Mouse (Mus musculus): ENCODE results near the gene Memo1. TPM values are rescaled to one million over a fixed set of nuclear protein-coding genes. Genes with fewer than 3 reads are reported as not detected.
A peak's percentile ranks its signal among the peaks of the same experiment; 100 is the strongest.

The Memo1 gene
- total RNA-seq (2012; rRNA removed) (68.8 and 75.3 TPM in 2 replicates), polyA plus RNA-seq (2012; ENCODE audit: insufficient read depth in 1 of 2, insufficient read length in 2 of 2, low read depth in 1 of 2, low replicate concordance in 2 of 2, missing spikeins in 1 of 2) (10 to 100 TPM in 1 of 2 experiments, not detected in 1; 63.1 TPM)

DNA sequence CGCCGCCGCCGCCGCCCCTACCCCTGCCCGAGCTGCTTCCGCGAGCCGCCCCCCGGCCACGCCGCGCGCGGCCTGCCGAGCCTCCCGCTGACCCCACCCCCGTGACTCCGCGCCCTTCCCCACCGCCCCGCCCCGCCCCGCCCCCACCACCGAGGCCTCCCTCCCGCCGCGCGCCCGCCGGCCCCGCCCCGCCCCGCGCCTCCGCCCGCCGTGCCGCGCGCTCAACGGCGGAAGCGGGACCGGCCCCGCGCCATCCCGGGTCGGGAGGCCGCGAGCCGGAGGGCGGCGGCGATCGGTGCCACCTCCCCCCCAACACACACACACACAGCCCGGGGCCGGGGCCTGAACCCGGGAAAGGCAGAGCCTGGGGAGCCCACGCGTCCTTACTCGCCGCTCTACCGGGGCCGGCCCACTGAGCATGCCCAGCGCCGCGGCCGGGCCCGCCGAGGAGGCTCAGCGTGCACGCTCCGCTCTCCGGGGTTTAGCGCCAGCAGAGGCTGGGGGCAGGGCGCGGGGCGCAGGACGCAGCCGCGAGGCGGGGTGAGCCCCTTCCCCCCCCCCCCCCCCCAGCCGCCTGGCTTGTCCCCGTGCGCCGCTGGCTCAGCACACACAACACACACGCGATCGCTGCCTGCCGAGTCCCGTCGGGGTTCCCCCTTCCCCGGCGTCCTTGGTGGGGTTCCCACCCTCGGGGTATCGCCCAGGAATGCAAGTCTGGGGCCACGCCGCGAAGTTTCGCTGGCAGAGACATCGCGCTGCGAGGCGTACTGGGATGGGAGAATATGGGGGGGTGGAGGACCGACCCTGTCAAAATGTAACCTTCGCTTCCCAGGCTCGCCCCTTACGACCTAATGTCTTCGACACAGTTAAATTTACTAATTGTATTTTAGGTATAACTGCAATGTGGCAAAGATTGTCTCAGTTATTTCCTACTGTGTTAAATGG is at the start of gene Memo1:
TSS of gene Memo1 (minus strand) at position 496 of the 945 bp plus-strand sequence.
- H3K9me3 ChIP-seq (replicated peaks; ENCODE audit: insufficient read depth, low read length) = no peaks in the 10 kb centered on the region
- no peaks in the 10 kb centered on the region for H3K27me3 ChIP-seq (ENCODE audit: control insufficient read depth in 1 of 2, insufficient read depth in 2 of 2, low read length in 2 of 2)
- peak within 1 kb of the TSS; percentile 99 for H3K4me3 ChIP-seq (ENCODE audit: control insufficient read depth in 1 of 2, insufficient read depth in 1 of 2, low read depth in 2 of 2, low read length in 2 of 2)
- TF ChIP-seq TAL1 (IDR thresholded peaks at IDR 0.05; ENCODE audit: low read length) (no peak), MXI1 (IDR thresholded peaks at IDR 0.05; ENCODE audit: low read depth, low read length) (peak; percentile 64), MAX (IDR thresholded peaks at IDR 0.05; ENCODE audit: low read length) (0 out of 2 replicates have a peak, but pooled peaks have one; percentile 24), MAZ (IDR thresholded peaks at IDR 0.05; ENCODE audit: low read depth, low read length) (peak; percentile 85; the same call in 1 of the 2 replicates), POLR2A (IDR thresholded peaks at IDR 0.05; ENCODE audit: control insufficient read depth in 1 of 2, insufficient read depth in 1 of 2, low read depth in 1 of 2, low read length in 2 of 2, poor library complexity in 1 of 2) (peak; percentile 59 to 94; a peak in 3 of 4 replicates), NRF1 (IDR thresholded peaks at IDR 0.05; ENCODE audit: insufficient read depth, low read depth, low read length, poor library complexity, severe bottlenecking) (peak; percentile 79), NELFE (IDR thresholded peaks at IDR 0.05; ENCODE audit: low read depth, low read length) (peak; percentile 66), UBTF (IDR thresholded peaks at IDR 0.05; ENCODE audit: borderline replicate concordance, insufficient read depth, low read depth, low read length) (no peak), SIN3A (IDR thresholded peaks at IDR 0.05; ENCODE audit: low read length) (peak; percentile 73), HCFC1 (IDR thresholded peaks at IDR 0.05; ENCODE audit: low read depth, low read length) (peak; percentile 62), POLR2AphosphoS2 (IDR thresholded peaks at IDR 0.05; ENCODE audit: low read length) (no peak), ELF1 (IDR thresholded peaks at IDR 0.05; ENCODE audit: low read depth, low read length) (peak; percentile 41; the same call in 1 of the 2 replicates), ZC3H11A (IDR thresholded peaks at IDR 0.05; ENCODE audit: low read depth, low read length) (no peak), ETS1 (IDR thresholded peaks at IDR 0.05; ENCODE audit: low read depth, low read length) (peak; percentile 11; the same call in 1 of the 2 replicates), EP300 (IDR thresholded peaks at IDR 0.05; ENCODE audit: low read depth in 1 of 2, low read length in 2 of 2) (peak in 1 of 2 experiments; percentile 3; a peak in 1 of 4 replicates)
- H3K9ac ChIP-seq (ENCODE audit: control insufficient read depth, low read depth, low read length, poor library complexity, severe bottlenecking) = peak within 1 kb of the TSS; percentile 98
- peak within 1 kb of the TSS; percentile 89 for H3K27ac ChIP-seq (ENCODE audit: control insufficient read depth, low read depth, low read length)
- H3K36me3 ChIP-seq (ENCODE audit: control insufficient read depth in 1 of 2, insufficient read depth in 2 of 2, low read length in 2 of 2) = peaks cover 3 to 28% of the 10 kb centered on the region in 2 experiments
- DNase-seq (ENCODE audit: low read depth, low spot score) = peak; percentile 89
- H3K4me1 ChIP-seq (ENCODE audit: control insufficient read depth in 1 of 2, insufficient read depth in 2 of 2, low read length in 2 of 2) = peaks cover 16 to 17% of the 10 kb centered on the region in 2 experiments
- peaks cover 37% of the 10 kb centered on the region for H3K79me2 ChIP-seq (ENCODE audit: control insufficient read depth, insufficient read depth, low read length, poor library complexity)

- no peak for DNase-seq (ENCODE audit: low read depth, low spot score)
- Histone ChIP-seq H3K36me3 (ENCODE audit: control insufficient read depth in 1 of 2, insufficient read depth in 2 of 2, low read length in 2 of 2) (peaks cover 0 to 11% of the 10 kb centered on the region in 2 experiments), H3K79me2 (ENCODE audit: control insufficient read depth, insufficient read depth, low read length, poor library complexity) (peaks cover 46% of the 10 kb centered on the region), H3K9me3 (replicated peaks; ENCODE audit: insufficient read depth, low read length) (no peaks in the 10 kb centered on the region), H3K4me3 (ENCODE audit: control insufficient read depth in 1 of 2, insufficient read depth in 1 of 2, low read depth in 2 of 2, low read length in 2 of 2) (no peak overlapping the region), H3K27me3 (ENCODE audit: control insufficient read depth in 1 of 2, insufficient read depth in 2 of 2, low read length in 2 of 2) (no peaks in the 10 kb centered on the region), H3K4me1 (ENCODE audit: control insufficient read depth in 1 of 2, insufficient read depth in 2 of 2, low read length in 2 of 2) (peaks cover 3 to 16% of the 10 kb centered on the region in 2 experiments), H3K27ac (ENCODE audit: control insufficient read depth, low read depth, low read length) (no peak overlapping the region), H3K9ac (ENCODE audit: control insufficient read depth, low read depth, low read length, poor library complexity, severe bottlenecking) (no peak overlapping the region)
- no peak for TF ChIP-seq MAZ (IDR thresholded peaks at IDR 0.05; ENCODE audit: low read depth, low read length)
- no peak for TF ChIP-seq KAT2A (conservative IDR thresholded peaks at IDR 0.05; ENCODE audit: low read depth, low read length)
- no peak for TF ChIP-seq SIN3A (IDR thresholded peaks at IDR 0.05; ENCODE audit: low read length)
- no peak for TF ChIP-seq CHD1 (IDR thresholded peaks at IDR 0.05; ENCODE audit: low read depth, low read length)
- TF ChIP-seq MYC (IDR thresholded peaks at IDR 0.05; ENCODE audit: low read depth, low read length) = no peak
- TF ChIP-seq RCOR1 (IDR thresholded peaks at IDR 0.05; ENCODE audit: low read depth, low read length) = no peak
- TF ChIP-seq POLR2AphosphoS5 (IDR thresholded peaks at IDR 0.05; ENCODE audit: borderline replicate concordance, low read depth, low read length) = no peak
- no peak for TF ChIP-seq MAX (IDR thresholded peaks at IDR 0.05; ENCODE audit: low read length)
- TF ChIP-seq MAFK (IDR thresholded peaks at IDR 0.05; ENCODE audit: borderline replicate concordance, low read depth, low read length) = no peak
- TF ChIP-seq USF2 (IDR thresholded peaks at IDR 0.05; ENCODE audit: borderline replicate concordance in 1 of 2, insufficient read depth in 1 of 2, low read depth in 1 of 2, low read length in 2 of 2) = no peak
- no peak for TF ChIP-seq ZMIZ1 (IDR thresholded peaks at IDR 0.05; ENCODE audit: low read depth, low read length)
- TF ChIP-seq SMC3 (IDR thresholded peaks at IDR 0.05; ENCODE audit: low read depth, low read length) = no peak
- TF ChIP-seq USF1 (IDR thresholded peaks at IDR 0.05; ENCODE audit: low read depth, low read length) = no peak
- no peak for TF ChIP-seq CTCF (IDR thresholded peaks at IDR 0.05 in 2 of 3, conservative IDR thresholded peaks at IDR 0.05 in 1 of 3; ENCODE audit: control insufficient read depth in 1 of 3, insufficient read depth in 1 of 3, low read depth in 2 of 3, low read length in 3 of 3, poor library complexity in 1 of 3, severe bottlenecking in 1 of 3)
- TF ChIP-seq HCFC1 (IDR thresholded peaks at IDR 0.05; ENCODE audit: low read depth, low read length) = no peak
- no peak for TF ChIP-seq TAL1 (IDR thresholded peaks at IDR 0.05; ENCODE audit: low read length)
- no peak for TF ChIP-seq BHLHE40 (IDR thresholded peaks at IDR 0.05; ENCODE audit: borderline replicate concordance, low read depth, low read length)
- no peak for TF ChIP-seq EP300 (IDR thresholded peaks at IDR 0.05; ENCODE audit: low read depth in 1 of 2, low read length in 2 of 2)
Observed at GRCm38 (mm10) chr17:74341151-74341550, 45.8 kb upstream of the Memo1 start.
